Mouse (Mus musculus) forebrain, embryonic 13.5 days (tissue): ENCODE measurements around the gene Syt6. TPM values are rescaled to one million over a fixed set of nuclear protein-coding genes. Genes with fewer than 3 reads are reported as not detected.

ENCODE experiments used
- ATAC-seq: fragments of 200-750 bp; cut with Nextera tagmentation; 2 replicates; pipeline ENCODE4 v1.8.0; 2017
- H3K27ac ChIP-seq: fragments of 300-500 bp; sonication (generic); 2 replicates; pipeline ENCODE4 v1.5.1; 2015; ENCODE audit warnings: inconsistent platforms, mild to moderate bottlenecking, moderate library complexity
- H3K27me3 ChIP-seq: fragments of 300-500 bp; sonication (generic); 2 replicates; pipeline ENCODE4 v1.6.1; 2015; ENCODE audit warnings: mild to moderate bottlenecking, inconsistent platforms
- H3K36me3 ChIP-seq: fragments of 300-500 bp; sonication (generic); 2 replicates; pipeline ENCODE4 v1.6.1; 2015; ENCODE audit warnings: mild to moderate bottlenecking, inconsistent platforms; ENCODE audit not compliant: poor library complexity, severe bottlenecking
- H3K4me1 ChIP-seq: fragments of 300-500 bp; sonication (generic); 2 replicates; pipeline ENCODE4 v1.6.1; 2015; ENCODE audit warnings: inconsistent platforms
- H3K4me2 ChIP-seq: fragments of 300-500 bp; sonication (generic); 2 replicates; pipeline ENCODE4 v1.6.1; 2015; ENCODE audit warnings: inconsistent platforms, mild to moderate bottlenecking, moderate library complexity
- H3K4me3 ChIP-seq: fragments of 300-500 bp; sonication (generic); 2 replicates; pipeline ENCODE4 v1.5.1; 2015; ENCODE audit warnings: mild to moderate bottlenecking, inconsistent platforms
- H3K9ac ChIP-seq: fragments of 300-500 bp; sonication (generic); 2 replicates; pipeline ENCODE4 v1.6.1; 2015; ENCODE audit warnings: mild to moderate bottlenecking, inconsistent platforms
- H3K9me3 ChIP-seq: fragments of 300-500 bp; sonication (generic); replicated peaks from 2 replicates; pipeline ENCODE4 v1.6.1; 2016; ENCODE audit warnings: inconsistent platforms
- WGBS: fragments of 180-500 bp; shearing (Covaris S2); methylation state at CpG from one replicate; pipeline ENCODE4 v1.1.7; 2015; 5-methylcytosine and 5-hydroxymethylcytosine counted together
- microRNA-seq: library from miRNA; unstranded; fragments of <30 nt; microRNA quantifications from one replicate; pipeline ENCODE4, GENCODE M21; 2016
- polyA plus RNA-seq: library from polyadenylated mRNA; unstranded; fragments of >200 nt; fragmentation: Nextera tagmentation; extraction: Ambion mirVana; gene quantifications from 2 replicates; pipeline ENCODE4 v1.2.1, GENCODE M21; 2015

Syt6 gene
- polyA plus RNA-seq, 1 experiment from 2014 or later: 6.2 TPM

DNA sequence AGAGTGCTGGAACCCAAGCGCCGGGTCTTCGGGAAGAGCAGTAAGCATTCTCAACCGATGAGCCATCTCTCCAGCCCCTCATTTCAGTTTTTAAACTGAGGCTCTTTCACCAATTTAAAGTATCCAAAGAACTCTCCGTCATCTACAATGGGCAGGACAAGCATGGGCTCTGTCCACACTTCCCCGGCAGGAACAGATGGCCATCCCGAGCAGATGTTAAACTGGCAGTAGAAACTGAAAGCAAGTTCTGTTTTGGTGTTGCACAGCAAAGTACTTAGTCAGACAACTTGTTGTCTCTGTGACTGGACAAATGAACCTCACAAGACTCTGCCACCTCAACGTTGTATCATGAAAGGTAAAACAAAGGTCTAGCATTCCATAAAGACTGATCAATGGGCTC lies 86.7 kb downstream of the Syt6 start:
- Histone ChIP-seq H3K36me3 (no peaks in the 10 kb centered on the region), H3K9me3 (no peaks in the 10 kb centered on the region), H3K9ac (no peak overlapping the region), H3K4me1 (no peaks in the 10 kb centered on the region), H3K27ac (no peak overlapping the region), H3K4me2 (no peak overlapping the region), H3K27me3 (no peaks in the 10 kb centered on the region), H3K4me3 (no peak overlapping the region)
- WGBS: 88% methylated on average over 8 of the region's 8 CpGs
- ATAC-seq: no peak

DNA sequence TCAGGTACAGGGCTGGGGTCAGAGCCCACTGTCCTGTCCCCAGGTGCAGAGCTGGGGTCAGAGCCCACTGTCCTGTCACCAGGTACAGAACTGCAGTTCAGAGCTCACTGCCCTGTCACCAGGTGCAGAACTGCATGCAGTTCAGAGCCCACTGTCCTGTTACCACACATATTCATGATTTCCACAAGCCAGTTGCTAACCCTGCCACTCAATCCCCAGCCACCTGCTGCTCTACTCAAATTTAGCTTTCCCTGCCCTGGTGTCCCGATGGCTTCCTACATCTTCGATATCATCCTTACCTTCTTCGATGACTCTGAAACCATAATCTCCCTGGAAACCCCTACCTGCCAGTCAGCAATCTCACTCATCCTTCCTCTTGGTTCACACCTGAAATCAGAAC lies 88.4 kb downstream of the Syt6 start:
- Histone ChIP-seq H3K27ac (no peak overlapping the region), H3K9ac (no peak overlapping the region), H3K4me1 (no peaks in the 10 kb centered on the region), H3K9me3 (no peaks in the 10 kb centered on the region), H3K36me3 (no peaks in the 10 kb centered on the region), H3K4me2 (no peak overlapping the region), H3K4me3 (no peak overlapping the region), H3K27me3 (no peaks in the 10 kb centered on the region)
- WGBS: 95% methylated on average over 3 of the region's 3 CpGs
- ATAC-seq: no peak

DNA sequence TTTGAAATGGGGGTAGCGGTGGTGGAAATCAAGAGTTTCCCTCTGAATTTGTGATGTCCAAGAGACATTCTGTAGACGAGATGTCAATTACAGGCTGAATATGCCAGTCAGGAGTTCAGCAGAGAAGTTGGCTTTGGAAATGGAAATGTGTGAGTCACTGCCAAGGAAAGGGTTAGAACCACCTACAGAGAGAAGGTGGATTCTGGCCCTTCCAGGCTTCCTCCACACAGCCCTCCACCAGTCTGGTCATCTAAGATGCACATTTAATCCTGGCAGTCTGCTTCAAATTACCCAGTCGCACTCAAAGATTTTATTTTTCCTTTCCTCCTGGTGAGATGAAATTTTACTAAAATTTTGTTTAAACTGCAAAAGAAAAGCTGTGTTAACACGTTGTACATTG lies 97.1 kb downstream of the Syt6 start:
- ATAC-seq: no peak
- H3K4me2 ChIP-seq: no peak overlapping the region
- H3K9me3 ChIP-seq: no peaks in the 10 kb centered on the region
- no peak overlapping the region for H3K9ac ChIP-seq
- no peak overlapping the region for H3K27ac ChIP-seq
- no peaks in the 10 kb centered on the region for H3K36me3 ChIP-seq
- no peak overlapping the region for H3K4me3 ChIP-seq
- H3K4me1 ChIP-seq: no peaks in the 10 kb centered on the region
- no peaks in the 10 kb centered on the region for H3K27me3 ChIP-seq
- 80% methylated on average over 4 of the region's 4 CpGs for WGBS

DNA sequence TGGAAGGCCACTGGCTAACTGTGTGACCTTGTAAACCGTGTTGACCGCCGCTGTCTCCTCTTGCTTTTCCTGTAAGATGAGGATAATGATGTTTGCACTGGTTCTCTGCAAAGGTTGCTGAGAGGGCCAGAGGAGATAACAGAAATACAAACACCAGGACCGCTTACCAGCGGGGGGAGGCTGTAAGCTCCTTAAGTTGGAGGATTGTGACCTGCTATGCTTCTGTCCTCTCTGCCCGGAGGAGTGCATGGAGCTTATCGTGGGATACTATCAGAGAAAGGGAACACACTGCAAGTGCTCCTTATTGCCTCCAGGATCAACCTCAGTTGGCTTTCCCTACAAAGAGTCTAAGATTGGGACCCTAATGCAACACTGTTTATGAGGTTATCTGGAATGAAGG lies 97.7 kb downstream of the Syt6 start:
- no peak for ATAC-seq
- H3K9me3 ChIP-seq: no peaks in the 10 kb centered on the region
- WGBS: 43% methylated on average over 7 of the region's 7 CpGs

DNA sequence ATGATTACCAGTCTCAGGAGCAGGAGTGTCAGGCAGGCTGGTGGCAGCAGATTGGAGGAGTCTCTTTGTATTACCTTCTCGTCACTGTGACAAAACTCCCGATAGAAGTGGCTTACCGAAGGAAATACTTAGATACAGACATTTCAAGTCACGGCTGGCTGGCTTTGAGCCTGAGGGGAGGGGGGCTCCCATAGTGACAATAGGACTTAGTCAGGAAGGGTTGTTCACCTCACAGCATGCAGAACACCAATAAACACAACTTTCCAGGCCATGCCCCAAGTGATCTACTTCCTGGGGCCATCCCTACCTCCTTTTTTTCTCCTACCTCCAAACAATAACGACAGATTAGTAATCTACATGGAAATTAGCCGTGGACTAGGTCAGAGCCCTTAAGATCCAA lies 103.8 kb downstream of the Syt6 start:
- no peak overlapping the region for H3K27ac ChIP-seq
- no peak for ATAC-seq
- 12% methylated on average over 6 of the region's 6 CpGs for WGBS
- H3K9ac ChIP-seq: no peak overlapping the region
- peaks cover 13% of the 10 kb centered on the region for H3K4me1 ChIP-seq
- no peak overlapping the region for H3K4me2 ChIP-seq
- no peaks in the 10 kb centered on the region for H3K36me3 ChIP-seq
- H3K4me3 ChIP-seq: no peak overlapping the region
- no peaks in the 10 kb centered on the region for H3K9me3 ChIP-seq
- no peaks in the 10 kb centered on the region for H3K27me3 ChIP-seq

More for the DNA sequence above, 97.7 kb downstream of the Syt6 start:
- no peaks in the 10 kb centered on the region for H3K36me3 ChIP-seq
- H3K27me3 ChIP-seq: no peaks in the 10 kb centered on the region
- H3K9ac ChIP-seq: no peak overlapping the region
- H3K27ac ChIP-seq: no peak overlapping the region
- H3K4me3 ChIP-seq: no peak overlapping the region
- no peaks in the 10 kb centered on the region for H3K4me1 ChIP-seq
- no peak overlapping the region for H3K4me2 ChIP-seq

DNA sequence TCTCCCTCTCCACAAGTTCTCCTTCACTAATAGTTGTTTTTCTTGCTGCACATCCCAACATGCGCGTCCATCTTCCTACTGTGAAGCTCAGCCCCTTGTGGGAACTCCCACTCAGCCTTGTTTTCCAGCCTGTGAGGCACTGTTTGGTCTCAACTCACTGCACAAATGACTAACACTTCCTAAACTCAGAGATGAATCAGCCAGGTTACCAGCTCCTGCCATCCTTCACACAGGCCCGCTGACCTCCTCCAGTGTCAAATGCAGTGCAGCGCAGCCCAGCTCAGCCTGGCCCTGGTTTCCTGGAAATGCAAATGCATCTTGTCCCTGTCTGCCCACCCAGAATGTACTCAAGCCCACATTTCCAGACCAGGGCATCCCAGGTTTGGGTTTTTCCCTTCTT lies 107.4 kb downstream of the Syt6 start:
- peaks cover 15% of the 10 kb centered on the region for H3K4me1 ChIP-seq
- ATAC-seq: no peak
- no peak overlapping the region for H3K27ac ChIP-seq
- H3K36me3 ChIP-seq: no peaks in the 10 kb centered on the region
- no peak overlapping the region for H3K4me3 ChIP-seq
- H3K27me3 ChIP-seq: 0 out of 2 replicates have a peak, but pooled peaks cover 3% of the 10 kb centered on the region
- no peaks in the 10 kb centered on the region for H3K9me3 ChIP-seq
- H3K4me2 ChIP-seq: no peak overlapping the region
- 51% methylated on average over 4 of the region's 4 CpGs for WGBS
- no peak overlapping the region for H3K9ac ChIP-seq

DNA sequence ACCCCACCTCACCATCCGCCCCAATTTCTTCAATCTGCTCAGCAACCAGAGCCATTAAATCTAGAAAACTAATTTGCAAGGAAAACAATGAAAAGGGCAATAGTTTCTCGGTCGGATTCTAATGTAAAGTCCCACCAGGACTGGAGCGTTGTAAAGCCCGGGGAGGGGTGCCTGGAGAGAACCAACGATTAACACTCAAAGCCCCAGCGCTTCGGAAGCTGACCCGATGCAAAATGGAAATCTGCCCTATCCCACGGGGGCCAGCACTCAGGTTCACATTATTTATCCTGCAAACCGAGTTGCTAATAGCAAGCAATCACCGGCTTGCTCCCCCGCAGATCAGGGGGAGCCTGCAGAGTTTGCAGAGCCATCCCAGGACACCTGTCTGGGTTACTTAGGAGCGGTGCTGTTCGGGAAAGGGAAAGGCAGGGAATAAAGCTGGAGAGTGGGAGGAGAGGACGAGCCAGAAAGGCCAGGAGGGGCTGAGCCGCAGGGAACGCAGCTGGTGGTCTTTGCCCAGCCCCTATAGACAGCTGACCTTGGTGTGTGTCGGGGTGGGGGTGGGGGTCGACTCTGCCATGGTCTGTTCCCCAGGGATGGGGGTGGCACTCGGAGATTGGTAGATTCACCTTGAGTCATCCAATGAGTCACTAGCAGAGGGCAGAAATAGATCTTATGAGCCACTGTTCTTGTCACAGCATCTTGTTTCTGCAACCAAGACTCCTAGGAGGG lies 108.4 kb downstream of the Syt6 start:
- no peak overlapping the region for H3K27ac ChIP-seq
- WGBS: 2% methylated on average over 21 of the region's 21 CpGs
- no peak overlapping the region; the same call in 1 of the 2 replicates for H3K9ac ChIP-seq
- 0 out of 2 replicates have a peak, but pooled peaks cover 3% of the 10 kb centered on the region for H3K27me3 ChIP-seq
- no peak overlapping the region for H3K4me3 ChIP-seq
- H3K36me3 ChIP-seq: no peaks in the 10 kb centered on the region
- peak overlapping the region; percentile 42 for H3K4me2 ChIP-seq
- H3K9me3 ChIP-seq: no peaks in the 10 kb centered on the region
- peaks cover 15% of the 10 kb centered on the region for H3K4me1 ChIP-seq
- no peak for ATAC-seq

DNA sequence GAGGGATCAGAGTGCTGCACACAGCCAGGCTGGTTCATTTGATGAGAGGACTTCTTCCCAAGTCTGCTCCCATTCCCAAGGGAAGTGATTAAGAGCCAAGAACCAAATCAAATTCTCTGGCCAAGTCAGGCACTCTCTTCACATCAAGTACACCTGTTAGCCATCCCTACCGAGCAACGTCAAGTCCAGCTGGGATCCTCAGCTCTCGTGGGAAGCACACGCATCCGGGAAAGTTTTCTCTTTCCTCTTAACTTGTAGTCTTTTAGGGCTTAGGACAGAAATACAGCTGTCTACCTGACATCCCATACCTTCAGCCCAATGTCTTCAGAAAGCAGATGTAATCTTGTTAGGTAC lies 108.9 kb downstream of the Syt6 start:
- Histone ChIP-seq H3K4me2 (no peak overlapping the region), H3K9ac (no peak overlapping the region), H3K27me3 (0 out of 2 replicates have a peak, but pooled peaks cover 3% of the 10 kb centered on the region), H3K36me3 (no peaks in the 10 kb centered on the region), H3K4me3 (no peak overlapping the region), H3K27ac (no peak overlapping the region), H3K4me1 (peaks cover 15% of the 10 kb centered on the region), H3K9me3 (no peaks in the 10 kb centered on the region)
- 43% methylated on average over 5 of the region's 5 CpGs for WGBS
- ATAC-seq: no peak

DNA sequence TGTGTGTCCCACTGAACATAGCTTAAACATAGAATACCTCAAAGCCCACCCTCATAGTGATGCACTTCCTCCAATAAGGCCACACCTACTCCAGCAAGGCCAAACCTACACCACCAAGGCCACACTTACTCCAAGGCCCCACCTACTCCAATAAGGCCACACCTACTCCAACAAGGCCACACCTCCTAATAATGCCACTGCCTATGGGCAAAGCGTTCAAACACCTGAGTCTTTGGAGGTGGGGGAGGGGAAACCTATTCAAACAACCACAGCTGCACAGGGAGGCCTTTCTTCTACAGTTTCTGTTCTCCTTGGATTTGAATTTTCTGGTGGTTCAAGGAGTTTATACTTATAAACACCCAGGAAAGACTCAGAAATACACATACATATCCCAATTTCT lies 114.0 kb downstream of the Syt6 start:
- Histone ChIP-seq H3K36me3 (no peaks in the 10 kb centered on the region), H3K27ac (no peak overlapping the region), H3K4me3 (no peak overlapping the region), H3K9ac (no peak overlapping the region), H3K27me3 (0 out of 2 replicates have a peak, but pooled peaks cover 3% of the 10 kb centered on the region), H3K9me3 (no peaks in the 10 kb centered on the region), H3K4me2 (no peak overlapping the region), H3K4me1 (no peaks in the 10 kb centered on the region; the same call in 1 of the 2 replicates)
- no peak for ATAC-seq
- 69% methylated on average over 1 of the region's 1 CpGs for WGBS

DNA sequence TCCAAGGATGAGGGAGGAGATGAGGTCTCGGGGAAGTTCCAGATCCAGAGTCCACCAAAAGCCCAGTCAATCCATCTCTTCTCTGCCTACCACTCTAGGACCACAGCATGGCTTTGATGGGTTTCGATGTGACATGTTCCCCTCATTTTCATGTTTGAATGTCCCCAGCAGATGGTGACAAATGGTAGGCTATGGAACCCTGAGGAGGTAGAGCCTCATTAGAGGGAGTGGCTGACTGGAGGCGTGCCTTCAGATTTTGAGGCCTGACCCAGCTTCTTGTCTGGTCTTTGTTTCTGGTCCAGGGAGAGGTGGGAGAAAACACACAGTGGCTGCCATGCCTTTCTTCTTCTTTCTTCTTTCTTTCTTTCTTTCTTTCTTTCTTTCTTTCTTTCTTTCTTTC lies 115.5 kb downstream of the Syt6 start:
- H3K9me3 ChIP-seq: no peaks in the 10 kb centered on the region
- no peaks in the 10 kb centered on the region for H3K4me1 ChIP-seq
- no peak overlapping the region for H3K9ac ChIP-seq
- no peaks in the 10 kb centered on the region for H3K36me3 ChIP-seq
- no peak overlapping the region for H3K4me2 ChIP-seq
- no peak overlapping the region for H3K4me3 ChIP-seq
- H3K27me3 ChIP-seq: no peaks in the 10 kb centered on the region
- 94% methylated on average over 3 of the region's 3 CpGs for WGBS
- no peak overlapping the region for H3K27ac ChIP-seq
- no peak for ATAC-seq

Small RNAs within 50 kb of the gene (microRNA-seq; reads per million reads assigned to microRNA genes)
- not detected for gene Gm25325

Other genes with a start within 250 kb of the Syt6 start
- gene Atg4a-ps, start 70.8 kb downstream of the Syt6 start, polyA plus RNA-seq: 0.17 and 0.18 TPM in 2 replicates
- 2.9 and 3.0 TPM in 2 replicates for gene Olfml3, start 162.8 kb downstream of the Syt6 start, polyA plus RNA-seq
- not detected in 2 replicates for gene Gm10964, start 164.1 kb downstream of the Syt6 start, polyA plus RNA-seq
- 13.0 and 14.5 TPM in 2 replicates for gene Hipk1, start 216.3 kb downstream of the Syt6 start, polyA plus RNA-seq
- gene Dclre1b, start 234.2 kb downstream of the Syt6 start, polyA plus RNA-seq: 31.0 and 32.7 TPM in 2 replicates
- 23.2 and 25.0 TPM in 2 replicates for gene Ap4b1, start 234.3 kb downstream of the Syt6 start, polyA plus RNA-seq
- gene Gm43064, start 234.3 kb downstream of the Syt6 start, polyA plus RNA-seq: not detected in 2 replicates